Mouse (Mus musculus) lung, postnatal 0 days (tissue): Measurements from ENCODE around the gene Il17rd. TPM values are rescaled to one million over a fixed set of nuclear protein-coding genes. Genes with fewer than 3 reads are reported as not detected.

Source experiments
- ATAC-seq: fragments of 200-750 bp; cut with Nextera tagmentation; 2 replicates; pipeline ENCODE4 v1.8.0; 2017; ENCODE audit warnings: moderate library complexity
- DNase-seq: peaks from one replicate; pipeline ENCODE4 v3.0.0-alpha.2; 2016; ENCODE audit warnings: low spot score
- H3K27ac ChIP-seq: fragments of 300-500 bp; sonication (generic); 2 replicates; pipeline ENCODE4 v1.5.1; 2014; ENCODE audit warnings: antibody characterized with exemption, mild to moderate bottlenecking, low read length, mixed read lengths
- H3K27me3 ChIP-seq: fragments of 300-500 bp; sonication (generic); replicated peaks from 2 replicates; pipeline ENCODE4 v1.6.1; 2014; ENCODE audit warnings: low read length, mixed read lengths; ENCODE audit not compliant: insufficient read depth
- H3K36me3 ChIP-seq: fragments of 300-500 bp; sonication (generic); 2 replicates; pipeline ENCODE4 v1.6.1; 2014; ENCODE audit warnings: low read length, mixed read lengths; ENCODE audit not compliant: insufficient read depth
- H3K4me1 ChIP-seq: fragments of 300-500 bp; sonication (generic); 2 replicates; pipeline ENCODE4 v1.6.1; 2014; ENCODE audit warnings: antibody characterized with exemption, low read depth, low read length, mixed read lengths; ENCODE audit not compliant: insufficient read depth
- H3K4me2 ChIP-seq: fragments of 300-500 bp; sonication (generic); replicated peaks from 2 replicates; pipeline ENCODE4 v1.6.1; 2014; ENCODE audit warnings: low read depth, mild to moderate bottlenecking, low read length, moderate library complexity, mixed read lengths
- H3K4me3 ChIP-seq: fragments of 300-500 bp; sonication (generic); 2 replicates; pipeline ENCODE4 v1.5.1; 2014; ENCODE audit warnings: low read depth, low read length
- H3K9ac ChIP-seq: fragments of 300-500 bp; sonication (generic); replicated peaks from 2 replicates; pipeline ENCODE4 v1.6.1; 2014; ENCODE audit warnings: low read depth, mild to moderate bottlenecking
- H3K9me3 ChIP-seq: fragments of 300-500 bp; sonication (generic); 2 replicates; pipeline ENCODE4 v1.6.1; 2016; ENCODE audit warnings: low read length, mixed read lengths
- CTCF ChIP-seq: IDR thresholded peaks from 2 replicates; pipeline ENCODE4 v1.5.1; 2016; ENCODE audit warnings: antibody characterized with exemption, mild to moderate bottlenecking
- EP300 ChIP-seq: IDR thresholded peaks from 2 replicates; pipeline ENCODE4 v1.6.1; 2016; ENCODE audit warnings: antibody characterized with exemption, mild to moderate bottlenecking, control low read depth
- WGBS: fragments of 180-500 bp; shearing (Covaris S2); extraction: QIAGEN DNeasy Blood & Tissue Kit; methylation state at CpG from one replicate; pipeline ENCODE4 v1.1.7; 2014; 5-methylcytosine and 5-hydroxymethylcytosine counted together
- polyA plus RNA-seq: library from polyadenylated mRNA; unstranded; fragments of >200 nt; fragmentation: Nextera tagmentation; extraction: Ambion mirVana; gene quantifications from 2 replicates; pipeline ENCODE4 v1.2.1, GENCODE M21; 2015

The Il17rd gene
- polyA plus RNA-seq, 1 experiment from 2014 or later = 2.1 TPM

DNA sequence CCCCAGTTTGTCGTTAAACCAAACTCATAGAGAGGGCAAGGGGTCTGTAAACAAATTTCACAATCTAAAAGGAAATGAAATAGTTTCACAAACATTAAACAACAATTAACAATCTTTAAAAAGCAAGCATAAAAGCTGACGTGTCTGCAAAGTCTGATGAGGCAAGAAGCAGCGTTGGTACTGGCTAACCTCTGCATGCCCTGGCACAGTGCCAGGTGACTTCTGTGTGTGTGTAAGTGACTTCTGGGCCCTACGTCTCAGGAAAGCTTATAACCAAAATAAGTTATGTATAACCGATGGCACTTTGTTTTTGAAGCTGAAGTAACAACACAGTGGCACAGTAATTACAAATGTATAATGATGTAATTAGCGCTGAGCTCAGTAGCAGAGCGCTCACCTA is 33.8 kb upstream of the Il17rd start:
- Histone ChIP-seq H3K4me1 (no peaks in the 10 kb centered on the region), H3K27me3 (no peaks in the 10 kb centered on the region; the same call in 1 of the 2 replicates), H3K36me3 (no peaks in the 10 kb centered on the region), H3K4me3 (no peak overlapping the region), H3K4me2 (no peak overlapping the region), H3K27ac (no peak overlapping the region), H3K9me3 (no peaks in the 10 kb centered on the region), H3K9ac (no peak overlapping the region)
- ATAC-seq = no peak
- 54% methylated on average over 7 of the region's 7 CpGs for WGBS
- peak; percentile 29 for DNase-seq
- TF ChIP-seq CTCF (no peak), EP300 (no peak)

- no peaks in the 10 kb centered on the region for H3K9me3 ChIP-seq
- no peak overlapping the region for H3K9ac ChIP-seq
- no peak overlapping the region for H3K4me2 ChIP-seq
- no peak for ATAC-seq
- DNase-seq = no peak
- TF ChIP-seq CTCF (no peak), EP300 (no peak)
- H3K27ac ChIP-seq = no peak overlapping the region
- WGBS = 43% methylated on average over 6 of the region's 6 CpGs
- H3K36me3 ChIP-seq = no peaks in the 10 kb centered on the region
- no peak overlapping the region for H3K4me3 ChIP-seq
- no peaks in the 10 kb centered on the region for H3K4me1 ChIP-seq
- H3K27me3 ChIP-seq = no peaks in the 10 kb centered on the region; the same call in 1 of the 2 replicates
These were observed 32.8 kb upstream of the Il17rd start for GRCm38 (mm10) chr14:27005937-27006336.

- H3K9ac ChIP-seq = no peak overlapping the region
These were observed 27.2 kb upstream of the Il17rd start for GRCm38 (mm10) chr14:27011561-27011960.

DNA sequence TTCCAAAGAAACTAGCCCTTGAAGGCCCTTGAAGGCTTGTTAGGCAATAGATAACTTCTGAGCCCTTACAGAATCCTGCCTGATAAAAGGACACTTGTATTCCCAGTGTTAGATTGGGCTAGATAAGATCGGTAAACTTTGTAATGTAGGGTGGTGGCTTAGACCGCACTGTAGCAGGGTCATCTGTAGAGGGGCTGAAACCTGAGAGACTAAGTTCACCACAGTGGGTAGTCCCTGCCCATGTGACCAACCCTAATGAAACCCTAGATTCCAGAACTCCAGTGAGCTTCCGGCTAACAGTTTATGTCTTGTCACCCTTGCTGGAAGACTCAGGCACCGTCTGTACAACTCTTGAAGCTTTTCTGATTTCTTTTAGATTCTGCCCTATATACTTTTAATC is 25.1 kb upstream of the Il17rd start:
- ATAC-seq = peak; percentile 49
- 31% methylated on average over 4 of the region's 4 CpGs for WGBS
- DNase-seq = peak; percentile 59
- Histone ChIP-seq H3K9ac (no peak overlapping the region), H3K4me2 (no peak overlapping the region), H3K36me3 (no peaks in the 10 kb centered on the region), H3K27me3 (no peaks in the 10 kb centered on the region), H3K9me3 (no peaks in the 10 kb centered on the region), H3K27ac (no peak overlapping the region), H3K4me3 (no peak overlapping the region), H3K4me1 (no peaks in the 10 kb centered on the region)
- TF ChIP-seq CTCF (no peak), EP300 (no peak)

More at GRCm38 (mm10) chr14:27011561-27011960, 27.2 kb upstream of the Il17rd start:
- Histone ChIP-seq H3K4me3 (no peak overlapping the region), H3K27ac (no peak overlapping the region), H3K27me3 (no peaks in the 10 kb centered on the region), H3K36me3 (no peaks in the 10 kb centered on the region), H3K9me3 (no peaks in the 10 kb centered on the region), H3K4me1 (no peaks in the 10 kb centered on the region), H3K4me2 (no peak overlapping the region)
- DNase-seq = no peak
- ATAC-seq = no peak
- TF ChIP-seq EP300 = no peak
- no peak for TF ChIP-seq CTCF
- WGBS = 79% methylated on average over 5 of the region's 5 CpGs

DNA sequence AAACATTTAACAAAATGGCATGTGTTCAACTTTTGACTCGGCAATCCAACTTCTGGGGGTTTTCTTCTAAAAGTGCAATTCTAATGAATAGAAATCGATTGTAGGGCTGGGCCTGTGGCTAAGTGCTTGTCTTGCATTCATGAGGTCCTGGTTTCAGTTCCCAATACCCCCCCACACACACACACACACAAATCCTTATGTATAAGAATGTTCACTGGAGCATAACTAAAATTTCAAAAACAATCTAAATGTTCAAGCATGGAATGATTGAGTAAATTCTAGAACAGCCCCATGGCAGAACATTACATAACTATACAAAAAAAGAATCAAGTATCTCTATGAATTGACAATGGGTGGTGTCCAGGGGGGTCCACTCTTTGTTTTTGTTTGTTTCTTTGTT is 20.8 kb upstream of the Il17rd start:
- no peak for DNase-seq
- 87% methylated on average over 2 of the region's 2 CpGs for WGBS

GRCm38 (mm10) chr14:27019850-27020249 is 18.9 kb upstream of the Il17rd start:
- H3K27ac ChIP-seq = no peak overlapping the region
- DNase-seq (no peak), ATAC-seq (no peak)
- 46% methylated on average over 14 of the region's 14 CpGs for WGBS
- H3K9ac ChIP-seq = no peak overlapping the region
- H3K9me3 ChIP-seq = no peaks in the 10 kb centered on the region
- no peaks in the 10 kb centered on the region for H3K27me3 ChIP-seq
- no peak overlapping the region for H3K4me3 ChIP-seq
- no peaks in the 10 kb centered on the region for H3K36me3 ChIP-seq
- H3K4me2 ChIP-seq = no peak overlapping the region
- TF ChIP-seq CTCF (no peak), EP300 (no peak)
- no peaks in the 10 kb centered on the region for H3K4me1 ChIP-seq

More for the DNA sequence above, 20.8 kb upstream of the Il17rd start:
- H3K9me3 ChIP-seq = no peaks in the 10 kb centered on the region
- no peak overlapping the region for H3K4me3 ChIP-seq
- no peak for ATAC-seq
- no peaks in the 10 kb centered on the region for H3K4me1 ChIP-seq
- H3K27me3 ChIP-seq = no peaks in the 10 kb centered on the region
- TF ChIP-seq CTCF (no peak), EP300 (no peak)
- H3K9ac ChIP-seq = no peak overlapping the region
- H3K27ac ChIP-seq = no peak overlapping the region
- H3K36me3 ChIP-seq = no peaks in the 10 kb centered on the region
- H3K4me2 ChIP-seq = no peak overlapping the region

DNA sequence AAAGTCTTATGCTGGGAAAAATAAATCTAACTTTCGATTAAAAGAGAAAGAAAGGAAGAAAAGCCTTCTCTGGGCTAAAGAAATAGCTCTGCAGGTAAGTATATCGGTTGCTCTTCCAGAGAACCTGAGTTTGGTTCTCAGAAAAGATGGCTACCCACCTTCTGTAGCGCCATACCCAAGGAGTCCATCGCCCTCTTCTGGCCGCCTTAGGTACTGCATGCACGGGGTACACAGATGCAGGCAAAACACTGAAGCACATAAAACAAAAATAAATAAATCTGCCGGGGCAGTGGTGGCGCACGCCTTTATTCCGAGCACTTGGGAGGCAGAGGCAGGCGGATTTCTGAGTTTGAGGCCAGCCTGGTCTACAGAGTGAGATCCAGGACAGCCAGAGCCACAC is 15.9 kb upstream of the Il17rd start:
- DNase-seq (peak; percentile 34), ATAC-seq (no peak)
- Histone ChIP-seq H3K4me1 (no peaks in the 10 kb centered on the region), H3K4me3 (no peak overlapping the region), H3K4me2 (no peak overlapping the region), H3K9me3 (no peaks in the 10 kb centered on the region), H3K27ac (no peak overlapping the region), H3K27me3 (no peaks in the 10 kb centered on the region), H3K36me3 (no peaks in the 10 kb centered on the region), H3K9ac (no peak overlapping the region)
- no peak for TF ChIP-seq EP300
- peak; percentile 88 for TF ChIP-seq CTCF
- 43% methylated on average over 11 of the region's 11 CpGs for WGBS
